Comparison of ENCODE assay signal across 24 mouse cellular contexts in genomic region chr16:5620566-5620965, GRCm38 (mm10).
DNase-seq lines count a peak whose midpoint lies in the region; ATAC-seq and TF ChIP-seq lines count a peak whose summit lies in the region.
"Had no signal": no experiment of that assay in that cellular context is flagged by ENCODE, and none has a peak within 500 bp of the region (broad histone marks: within the 10 kb centered on the region; RNA-seq: fewer than 3 reads in every experiment).

No protein-coding gene starts in this region.

- H3K4me3 ChIP-seq in heart, embryonic 11.5 days (ENCODE audit: low read depth, low read length), result no peak overlapping the region
- no peak overlapping the region for H3K4me3 ChIP-seq in kidney, adult 2 months (ENCODE audit: insufficient read depth, low read depth, low read length)
- H3K4me3 ChIP-seq in kidney, embryonic 15.5 days (replicated peaks), result no peak overlapping the region
- H3K4me3 ChIP-seq: embryonic facial prominence, embryonic 10.5 days; embryonic facial prominence, embryonic 12.5 days; forebrain, embryonic 13.5 days had no signal

- H3K4me2 ChIP-seq in heart, embryonic 11.5 days, result no peak overlapping the region
- no peak overlapping the region for H3K4me2 ChIP-seq in kidney, embryonic 15.5 days
- H3K4me2 ChIP-seq: embryonic facial prominence, embryonic 12.5 days; forebrain, embryonic 13.5 days had no signal

- H3K4me1 ChIP-seq in heart, embryonic 11.5 days (ENCODE audit: control insufficient read depth, insufficient read depth, low read length), result no peaks in the 10 kb centered on the region
- H3K4me1 ChIP-seq in kidney, adult 2 months (ENCODE audit: control insufficient read depth, insufficient read depth, low read length), result no peaks in the 10 kb centered on the region
- peaks cover 19% of the 10 kb centered on the region for H3K4me1 ChIP-seq in kidney, embryonic 15.5 days
- H3K4me1 ChIP-seq: embryonic facial prominence, embryonic 10.5 days; embryonic facial prominence, embryonic 12.5 days had no signal

- ATAC-seq in heart, embryonic 11.5 days (replicated peaks; ENCODE audit: insufficient number of reproducible peaks, low FRiP score, low TSS enrichment), result no peak
- no peak for ATAC-seq in kidney, embryonic 15.5 days (replicated peaks; ENCODE audit: low FRiP score)
- ATAC-seq: activated CD4-positive, CD25-positive, alpha-beta regulatory T cell, adult 4 months; CD4-positive, CD25-positive, alpha-beta regulatory T cell, adult 4 months; forebrain, embryonic 13.5 days; Patski had no signal

- TF ChIP-seq CTCF in kidney, adult 2 months (conservative IDR thresholded peaks at IDR 0.05; ENCODE audit: insufficient read depth, insufficient read length, low read depth, low read length), result no peak

- DNase-seq in heart, adult 11 months, result peak; percentile 33
- peak; percentile 71 for DNase-seq in kidney, adult 2 months
- no peak for DNase-seq in kidney, postnatal 10 days
- peak; percentile 64 for DNase-seq in kidney, adult 9 months
- DNase-seq in kidney, postnatal 36 days, result peak; percentile 5 to 46
- DNase-seq in kidney, adult 18-20 months, result no peak
- DNase-seq: adrenal gland, adult 8-10 months; adrenal gland, postnatal 14 days; adrenal gland, postnatal 36 days; B cell, adult 2 months; cerebellum, adult 11-12 months; cerebellum, adult 2 months; cerebellum, adult 9-10 months; cerebellum, postnatal 10 days; cerebellum, postnatal 25 days had no signal

- TF ChIP-seq POLR2A in kidney, adult 2 months (IDR thresholded peaks at IDR 0.05; ENCODE audit: low read depth, low read length), result no peak

- no peaks in the 10 kb centered on the region for H3K9me3 ChIP-seq in heart, embryonic 11.5 days (replicated peaks; ENCODE audit: control insufficient read depth, low read length)
- H3K9me3 ChIP-seq in kidney, embryonic 15.5 days (replicated peaks), result no peaks in the 10 kb centered on the region
- H3K9me3 ChIP-seq: embryonic facial prominence, embryonic 10.5 days; embryonic facial prominence, embryonic 12.5 days; forebrain, embryonic 13.5 days had no signal

- no peaks in the 10 kb centered on the region for H3K27me3 ChIP-seq in heart, embryonic 11.5 days (ENCODE audit: control insufficient read depth, insufficient read depth, low read length)
- no peaks in the 10 kb centered on the region for H3K27me3 ChIP-seq in kidney, adult 2 months (replicated peaks; ENCODE audit: control insufficient read depth, insufficient read depth, low read length)
- no peaks in the 10 kb centered on the region for H3K27me3 ChIP-seq in kidney, embryonic 15.5 days
- H3K27me3 ChIP-seq: embryonic facial prominence, embryonic 12.5 days; forebrain, embryonic 13.5 days; Patski had no signal

- no peaks in the 10 kb centered on the region for H3K36me3 ChIP-seq in heart, embryonic 11.5 days (ENCODE audit: control insufficient read depth, insufficient read depth, low read length)
- no peaks in the 10 kb centered on the region for H3K36me3 ChIP-seq in kidney, adult 2 months (ENCODE audit: control insufficient read depth, insufficient read depth, low read length)
- H3K36me3 ChIP-seq in kidney, embryonic 15.5 days, result no peaks in the 10 kb centered on the region
- H3K36me3 ChIP-seq: embryonic facial prominence, embryonic 10.5 days; embryonic facial prominence, embryonic 12.5 days; G1E had no signal

- WGBS in heart, embryonic 11.5 days (ENCODE audit: insufficient replicate concordance), result 73% methylated on average over 3 of the region's 3 CpGs
- WGBS in kidney, adult 2 months, result 64% methylated on average over 3 of the region's 3 CpGs
- 85% methylated on average over 3 of the region's 3 CpGs for WGBS in kidney, embryonic 15.5 days

- no peak overlapping the region for H3K27ac ChIP-seq in heart, embryonic 11.5 days (ENCODE audit: low read depth, low read length)
- H3K27ac ChIP-seq in kidney, adult 2 months (ENCODE audit: insufficient read depth, low read depth, low read length), result no peak overlapping the region
- H3K27ac ChIP-seq in kidney, embryonic 15.5 days, result no peak overlapping the region
- H3K27ac ChIP-seq: embryonic facial prominence, embryonic 10.5 days; embryonic facial prominence, embryonic 12.5 days; forebrain, embryonic 13.5 days had no signal

- H3K9ac ChIP-seq in heart, embryonic 11.5 days (ENCODE audit: low read depth, low read length), result no peak overlapping the region
- H3K9ac ChIP-seq in kidney, embryonic 15.5 days, result no peak overlapping the region
- H3K9ac ChIP-seq: embryonic facial prominence, embryonic 12.5 days; forebrain, embryonic 13.5 days had no signal

Comparison
In these comparisons a context has a peak if more than half of its experiments do, and no peak if none do; other contexts are left out.
1. DNase-seq: peak in heart, adult 11 months (single experiment), kidney, adult 2 months (single experiment), kidney, adult 9 months (single experiment) and kidney, postnatal 36 days (2 of 2); none in kidney, postnatal 10 days (single experiment) and kidney, adult 18-20 months (single experiment).